Mouse (Mus musculus): ENCODE measurements around the gene Tnpo1. TPM values are rescaled to one million over a fixed set of nuclear protein-coding genes. Genes with fewer than 3 reads are reported as not detected.

Gene Tnpo1
- polyA plus RNA-seq (2014; fragmentation: Nextera tagmentation; extraction: Ambion mirVana), result 66.9 and 124 TPM in 2 replicates

DNA sequence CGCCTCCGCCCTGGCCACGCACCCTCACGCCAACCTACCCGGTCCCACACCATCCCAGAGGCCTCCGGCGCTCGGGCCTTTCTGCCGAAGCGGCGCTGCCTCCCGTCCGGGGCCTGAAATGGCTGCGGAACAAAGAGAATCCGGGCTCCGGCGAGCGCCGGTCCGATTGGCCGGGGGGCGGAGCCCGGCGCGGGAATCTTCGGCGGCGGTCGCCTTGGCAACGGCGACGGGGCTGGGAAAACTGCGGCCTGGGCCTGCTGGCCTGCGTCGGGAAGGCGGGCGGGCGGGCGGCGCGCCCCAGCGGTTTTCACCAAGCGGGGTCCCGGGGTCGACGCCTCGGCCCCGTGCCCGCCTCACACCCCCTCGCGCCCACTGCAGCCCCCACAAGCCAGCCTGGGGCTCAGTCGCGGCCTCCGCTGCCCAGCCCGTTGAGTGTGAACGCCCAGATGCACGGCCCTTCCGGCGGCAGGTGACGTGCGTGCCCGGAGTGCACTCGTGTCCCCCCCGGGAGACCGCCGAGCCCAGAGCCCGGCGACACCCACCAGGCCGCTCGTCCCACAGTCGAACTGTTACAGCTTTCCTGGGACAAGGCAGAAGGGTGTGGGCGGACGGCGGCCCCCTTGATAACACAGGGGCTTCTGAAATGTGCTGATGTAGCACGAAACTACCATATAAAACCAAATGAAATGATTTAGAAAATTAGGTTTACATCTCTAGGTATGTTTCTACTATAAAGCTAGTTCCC is at the start of gene Tnpo1:
TSS of gene Tnpo1 (minus strand) at position 172 of the 745 bp plus-strand sequence.
- Histone ChIP-seq H3K27ac (ENCODE audit: low read depth, low read length) (peak within 1 kb of the TSS; percentile 95), H3K36me3 (ENCODE audit: control insufficient read depth, insufficient read depth, low read length) (0 out of 2 replicates have a peak, but pooled peaks cover 2% of the 10 kb centered on the region), H3K4me1 (replicated peaks; ENCODE audit: control insufficient read depth, insufficient read depth, low read length) (no peaks in the 10 kb centered on the region), H3K9me3 (ENCODE audit: control insufficient read depth, low read length) (no peaks in the 10 kb centered on the region), H3K4me3 (ENCODE audit: low read depth, low read length) (peak within 1 kb of the TSS; percentile 93), H3K9ac (ENCODE audit: low read depth, low read length) (peak within 1 kb of the TSS; percentile 100), H3K4me2 (replicated peaks; ENCODE audit: low read depth, low read length) (peak within 1 kb of the TSS; percentile 77), H3K27me3 (ENCODE audit: control insufficient read depth, insufficient read depth, low read length) (no peaks in the 10 kb centered on the region)
- WGBS, result under 1% methylated on average over 46 of the region's 75 CpGs
- peak; percentile 96 for DNase-seq (ENCODE audit: low spot score)
- ATAC-seq (ENCODE audit: low FRiP score), result peak; percentile 96

DNA sequence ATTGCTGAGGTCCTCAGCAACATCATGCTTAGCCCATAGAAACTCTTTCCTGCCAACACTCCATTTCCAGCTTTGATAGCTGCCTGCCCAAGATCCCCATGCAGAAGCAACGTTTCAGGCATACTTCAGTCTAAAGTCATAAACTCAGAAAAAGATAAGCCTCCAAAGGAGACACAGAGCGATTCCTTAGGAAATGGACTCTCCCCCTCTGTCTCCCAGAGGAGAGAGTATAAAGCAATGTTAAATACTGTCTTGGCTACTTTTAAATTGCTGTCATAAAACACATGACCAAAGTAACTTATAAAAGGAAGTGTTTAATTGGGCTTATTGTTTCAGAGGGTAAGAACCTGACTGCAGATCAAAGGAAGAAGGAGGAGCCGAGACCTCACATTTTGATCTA is 45.9 kb upstream of the Tnpo1 start:
- Histone ChIP-seq H3K9me3 (ENCODE audit: control insufficient read depth, low read length) (no peaks in the 10 kb centered on the region), H3K36me3 (ENCODE audit: control insufficient read depth, insufficient read depth, low read length) (no peaks in the 10 kb centered on the region), H3K4me2 (replicated peaks; ENCODE audit: low read depth, low read length) (no peak overlapping the region), H3K27ac (ENCODE audit: low read depth, low read length) (no peak overlapping the region), H3K4me1 (replicated peaks; ENCODE audit: control insufficient read depth, insufficient read depth, low read length) (no peaks in the 10 kb centered on the region), H3K9ac (ENCODE audit: low read depth, low read length) (no peak overlapping the region), H3K4me3 (ENCODE audit: low read depth, low read length) (no peak overlapping the region), H3K27me3 (ENCODE audit: control insufficient read depth, insufficient read depth, low read length) (no peaks in the 10 kb centered on the region)
- 90% methylated on average over 3 of the region's 3 CpGs for WGBS
- ATAC-seq (ENCODE audit: low FRiP score) (no peak), DNase-seq (ENCODE audit: low spot score) (no peak)

DNA sequence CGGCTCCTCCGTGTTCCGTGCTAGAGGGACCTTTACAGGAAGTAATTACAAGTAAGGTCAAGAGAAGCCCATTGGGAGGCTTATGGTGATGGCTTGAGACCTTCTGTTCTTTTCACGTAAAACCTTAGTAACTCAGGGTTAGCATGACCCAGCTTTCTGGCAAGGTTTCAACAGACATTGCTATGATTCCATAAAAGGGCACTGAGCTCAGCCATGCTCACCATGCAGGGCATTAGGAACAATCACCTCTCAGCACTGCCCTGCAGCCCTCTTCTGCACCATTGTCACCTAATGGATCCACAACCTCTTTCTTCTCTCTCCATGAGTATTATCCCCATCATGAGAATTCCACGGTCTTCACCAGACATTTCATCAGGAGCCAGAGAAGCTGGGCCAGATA is 45.5 kb upstream of the Tnpo1 start:
- 75% methylated on average over 5 of the region's 5 CpGs for WGBS
- no peak for ATAC-seq (ENCODE audit: low FRiP score)
- no peaks in the 10 kb centered on the region for H3K9me3 ChIP-seq (ENCODE audit: control insufficient read depth, low read length)
- no peak overlapping the region for H3K27ac ChIP-seq (ENCODE audit: low read depth, low read length)
- H3K4me3 ChIP-seq (ENCODE audit: low read depth, low read length), result no peak overlapping the region
- H3K9ac ChIP-seq (ENCODE audit: low read depth, low read length), result no peak overlapping the region
- H3K27me3 ChIP-seq (ENCODE audit: control insufficient read depth, insufficient read depth, low read length), result no peaks in the 10 kb centered on the region
- no peak overlapping the region for H3K4me2 ChIP-seq (replicated peaks; ENCODE audit: low read depth, low read length)
- H3K4me1 ChIP-seq (replicated peaks; ENCODE audit: control insufficient read depth, insufficient read depth, low read length), result no peaks in the 10 kb centered on the region
- no peaks in the 10 kb centered on the region for H3K36me3 ChIP-seq (ENCODE audit: control insufficient read depth, insufficient read depth, low read length)
- DNase-seq (ENCODE audit: low spot score), result no peak

DNA sequence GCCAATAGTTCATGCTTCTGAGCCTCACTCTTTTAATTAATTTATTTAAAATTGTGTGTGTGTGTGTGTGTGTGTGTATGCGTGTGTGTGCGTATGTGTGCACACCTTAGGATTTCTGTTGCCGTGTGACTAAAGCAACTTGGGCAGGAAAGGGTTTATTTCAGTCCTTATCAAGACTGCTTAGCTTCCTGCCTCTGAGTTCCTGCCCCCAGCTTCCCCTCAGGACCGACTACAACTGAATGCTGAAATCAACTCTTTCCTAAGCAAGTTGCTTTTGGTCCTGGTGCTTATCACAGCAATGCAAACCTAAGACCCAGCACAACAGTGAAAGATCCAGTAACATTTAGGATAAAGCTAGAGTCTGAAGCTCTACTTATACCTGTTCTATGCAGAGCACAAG is 42.3 kb upstream of the Tnpo1 start:
- Histone ChIP-seq H3K9ac (ENCODE audit: low read depth, low read length) (no peak overlapping the region), H3K4me2 (replicated peaks; ENCODE audit: low read depth, low read length) (no peak overlapping the region), H3K4me3 (ENCODE audit: low read depth, low read length) (no peak overlapping the region), H3K27me3 (ENCODE audit: control insufficient read depth, insufficient read depth, low read length) (no peaks in the 10 kb centered on the region), H3K9me3 (ENCODE audit: control insufficient read depth, low read length) (no peaks in the 10 kb centered on the region), H3K27ac (ENCODE audit: low read depth, low read length) (no peak overlapping the region), H3K4me1 (replicated peaks; ENCODE audit: control insufficient read depth, insufficient read depth, low read length) (no peaks in the 10 kb centered on the region), H3K36me3 (ENCODE audit: control insufficient read depth, insufficient read depth, low read length) (no peaks in the 10 kb centered on the region)
- DNase-seq (ENCODE audit: low spot score), result no peak
- ATAC-seq (ENCODE audit: low FRiP score), result no peak
- WGBS, result 85% methylated on average over 4 of the region's 4 CpGs

DNA sequence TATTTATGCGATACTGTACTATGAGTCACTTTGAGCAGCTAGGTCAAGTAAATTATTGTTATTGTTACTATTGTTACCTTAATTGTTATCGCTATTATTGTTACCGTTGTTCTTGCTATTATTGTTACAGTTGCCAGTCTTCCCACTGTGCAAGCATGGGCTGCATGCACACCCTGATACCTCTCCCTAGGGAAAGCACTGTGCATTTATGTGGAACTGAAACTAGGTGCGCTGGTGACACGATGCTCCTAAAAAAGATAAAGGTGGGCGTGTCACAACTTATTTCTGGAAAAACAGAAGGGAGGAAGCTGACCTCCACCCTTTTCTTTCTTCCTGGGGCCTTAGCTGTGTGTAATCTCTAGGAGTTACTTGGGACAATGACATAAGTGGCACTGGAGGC is 41.8 kb upstream of the Tnpo1 start:
- Histone ChIP-seq H3K9ac (ENCODE audit: low read depth, low read length) (no peak overlapping the region), H3K27me3 (ENCODE audit: control insufficient read depth, insufficient read depth, low read length) (no peaks in the 10 kb centered on the region), H3K36me3 (ENCODE audit: control insufficient read depth, insufficient read depth, low read length) (no peaks in the 10 kb centered on the region), H3K4me2 (replicated peaks; ENCODE audit: low read depth, low read length) (no peak overlapping the region), H3K9me3 (ENCODE audit: control insufficient read depth, low read length) (no peaks in the 10 kb centered on the region), H3K4me1 (replicated peaks; ENCODE audit: control insufficient read depth, insufficient read depth, low read length) (no peaks in the 10 kb centered on the region), H3K4me3 (ENCODE audit: low read depth, low read length) (no peak overlapping the region), H3K27ac (ENCODE audit: low read depth, low read length) (no peak overlapping the region)
- ATAC-seq (ENCODE audit: low FRiP score) (no peak), DNase-seq (ENCODE audit: low spot score) (no peak)
- WGBS, result 86% methylated on average over 6 of the region's 6 CpGs

DNA sequence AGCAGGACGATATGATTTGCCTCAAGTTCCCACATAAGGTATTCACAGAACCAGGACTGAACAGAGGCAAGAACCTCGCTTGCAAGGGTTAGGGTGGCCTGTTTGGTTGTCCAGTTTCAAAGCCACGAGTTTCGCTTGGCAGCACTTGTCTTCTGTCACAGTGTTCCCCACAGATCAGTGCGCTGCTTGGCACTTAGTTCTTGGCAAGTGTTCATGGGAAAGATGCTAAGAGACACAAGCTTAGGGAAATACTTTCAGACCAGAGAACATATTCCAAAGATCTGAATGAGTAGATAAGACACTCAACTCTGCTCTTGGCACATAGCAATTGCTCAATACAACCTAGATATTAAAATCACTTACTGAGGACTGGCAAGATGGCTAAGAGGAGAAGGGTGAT is 40.4 kb upstream of the Tnpo1 start:
- DNase-seq (ENCODE audit: low spot score), result no peak
- Histone ChIP-seq H3K9me3 (ENCODE audit: control insufficient read depth, low read length) (no peaks in the 10 kb centered on the region), H3K4me2 (replicated peaks; ENCODE audit: low read depth, low read length) (no peak overlapping the region), H3K4me3 (ENCODE audit: low read depth, low read length) (no peak overlapping the region), H3K27ac (ENCODE audit: low read depth, low read length) (no peak overlapping the region), H3K9ac (ENCODE audit: low read depth, low read length) (no peak overlapping the region), H3K4me1 (replicated peaks; ENCODE audit: control insufficient read depth, insufficient read depth, low read length) (no peaks in the 10 kb centered on the region), H3K36me3 (ENCODE audit: control insufficient read depth, insufficient read depth, low read length) (no peaks in the 10 kb centered on the region), H3K27me3 (ENCODE audit: control insufficient read depth, insufficient read depth, low read length) (no peaks in the 10 kb centered on the region)
- WGBS, result 87% methylated on average over 5 of the region's 5 CpGs
- no peak for ATAC-seq (ENCODE audit: low FRiP score)

DNA sequence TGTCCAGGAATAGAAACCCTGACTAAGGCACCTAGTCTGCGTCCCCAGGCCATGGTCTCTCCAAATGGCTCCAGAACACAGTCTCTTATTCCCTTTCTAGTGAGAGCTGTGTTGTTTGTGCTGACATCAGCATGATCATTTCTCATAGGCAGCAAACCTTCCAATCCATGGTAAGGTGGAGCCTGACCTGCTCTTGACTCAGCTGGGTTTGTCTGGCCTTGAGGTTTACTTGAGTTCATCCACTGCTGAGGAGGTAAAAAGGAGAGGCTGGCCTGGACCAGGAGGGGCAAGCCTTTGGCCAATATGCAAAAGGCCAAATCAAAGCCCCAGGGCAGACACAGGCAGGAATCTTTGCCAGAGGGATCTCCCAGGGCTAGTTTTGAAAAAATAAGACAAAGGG is 37.4 kb upstream of the Tnpo1 start:
- H3K9me3 ChIP-seq (ENCODE audit: control insufficient read depth, low read length), result no peaks in the 10 kb centered on the region
- H3K27me3 ChIP-seq (ENCODE audit: control insufficient read depth, insufficient read depth, low read length), result no peaks in the 10 kb centered on the region
- no peaks in the 10 kb centered on the region for H3K36me3 ChIP-seq (ENCODE audit: control insufficient read depth, insufficient read depth, low read length)
- no peak overlapping the region for H3K4me3 ChIP-seq (ENCODE audit: low read depth, low read length)
- WGBS, result 88% methylated on average over 1 of the region's 1 CpGs
- no peak overlapping the region for H3K27ac ChIP-seq (ENCODE audit: low read depth, low read length)
- H3K4me1 ChIP-seq (replicated peaks; ENCODE audit: control insufficient read depth, insufficient read depth, low read length), result no peaks in the 10 kb centered on the region
- no peak overlapping the region for H3K9ac ChIP-seq (ENCODE audit: low read depth, low read length)
- no peak overlapping the region for H3K4me2 ChIP-seq (replicated peaks; ENCODE audit: low read depth, low read length)
- ATAC-seq (ENCODE audit: low FRiP score) (no peak), DNase-seq (ENCODE audit: low spot score) (no peak)

DNA sequence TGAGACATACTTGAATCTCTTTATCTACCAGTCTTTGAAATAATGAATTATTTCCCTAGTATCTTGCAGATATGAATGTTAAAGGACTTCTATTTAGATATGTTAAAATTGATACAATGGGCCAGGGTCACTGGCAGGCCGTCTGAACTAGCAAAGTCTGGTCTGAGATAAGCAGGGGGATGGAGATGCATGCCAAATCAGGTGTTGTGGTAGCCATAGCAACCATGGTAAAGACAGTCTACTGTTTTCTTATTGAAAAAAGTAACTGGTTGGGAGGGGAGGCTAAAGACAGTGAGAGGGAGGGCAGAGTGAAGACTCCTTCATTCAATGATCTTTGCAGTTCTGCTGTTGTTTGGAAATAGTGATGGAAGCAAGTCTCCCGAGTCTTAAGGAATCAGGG is 32.0 kb upstream of the Tnpo1 start:
- no peaks in the 10 kb centered on the region for H3K4me1 ChIP-seq (replicated peaks; ENCODE audit: control insufficient read depth, insufficient read depth, low read length)
- no peak for ATAC-seq (ENCODE audit: low FRiP score)
- no peak overlapping the region for H3K27ac ChIP-seq (ENCODE audit: low read depth, low read length)
- H3K4me2 ChIP-seq (replicated peaks; ENCODE audit: low read depth, low read length), result no peak overlapping the region
- 41% methylated on average over 2 of the region's 2 CpGs for WGBS
- peak; percentile 30 for DNase-seq (ENCODE audit: low spot score)
- H3K27me3 ChIP-seq (ENCODE audit: control insufficient read depth, insufficient read depth, low read length), result no peaks in the 10 kb centered on the region
- no peak overlapping the region for H3K4me3 ChIP-seq (ENCODE audit: low read depth, low read length)
- H3K36me3 ChIP-seq (ENCODE audit: control insufficient read depth, insufficient read depth, low read length), result no peaks in the 10 kb centered on the region
- no peaks in the 10 kb centered on the region for H3K9me3 ChIP-seq (ENCODE audit: control insufficient read depth, low read length)
- H3K9ac ChIP-seq (ENCODE audit: low read depth, low read length), result no peak overlapping the region

DNA sequence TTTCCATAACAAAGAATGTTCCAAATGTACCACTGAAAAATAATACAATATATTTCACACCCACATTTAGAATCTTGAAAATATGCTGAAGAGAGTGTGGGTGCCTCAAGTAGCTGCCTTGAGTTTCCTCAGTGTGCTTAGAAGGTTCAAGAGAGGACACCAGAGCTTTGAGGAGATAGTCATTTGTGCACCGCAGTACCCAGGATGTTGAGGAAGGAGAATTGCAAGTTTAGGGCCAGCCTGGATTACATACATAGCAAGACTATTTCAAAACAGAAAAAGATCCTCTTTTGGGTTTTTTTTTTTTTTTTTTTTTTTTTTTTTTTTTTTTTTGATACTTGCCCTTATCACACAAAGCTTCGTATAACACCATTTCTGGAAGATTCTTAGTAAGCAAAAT is 30.0 kb upstream of the Tnpo1 start:
- Histone ChIP-seq H3K27me3 (ENCODE audit: control insufficient read depth, insufficient read depth, low read length) (no peaks in the 10 kb centered on the region), H3K9me3 (ENCODE audit: control insufficient read depth, low read length) (no peaks in the 10 kb centered on the region), H3K27ac (ENCODE audit: low read depth, low read length) (no peak overlapping the region), H3K4me1 (replicated peaks; ENCODE audit: control insufficient read depth, insufficient read depth, low read length) (no peaks in the 10 kb centered on the region), H3K4me3 (ENCODE audit: low read depth, low read length) (no peak overlapping the region), H3K36me3 (ENCODE audit: control insufficient read depth, insufficient read depth, low read length) (no peaks in the 10 kb centered on the region), H3K9ac (ENCODE audit: low read depth, low read length) (no peak overlapping the region), H3K4me2 (replicated peaks; ENCODE audit: low read depth, low read length) (no peak overlapping the region)
- DNase-seq (ENCODE audit: low spot score), result no peak
- ATAC-seq (ENCODE audit: low FRiP score), result no peak
- WGBS, result 87% methylated on average over 2 of the region's 2 CpGs

Data from hindbrain, embryonic 11.5 days (tissue).